Mouse (Mus musculus): ENCODE results near the gene Opcml.

DNA sequence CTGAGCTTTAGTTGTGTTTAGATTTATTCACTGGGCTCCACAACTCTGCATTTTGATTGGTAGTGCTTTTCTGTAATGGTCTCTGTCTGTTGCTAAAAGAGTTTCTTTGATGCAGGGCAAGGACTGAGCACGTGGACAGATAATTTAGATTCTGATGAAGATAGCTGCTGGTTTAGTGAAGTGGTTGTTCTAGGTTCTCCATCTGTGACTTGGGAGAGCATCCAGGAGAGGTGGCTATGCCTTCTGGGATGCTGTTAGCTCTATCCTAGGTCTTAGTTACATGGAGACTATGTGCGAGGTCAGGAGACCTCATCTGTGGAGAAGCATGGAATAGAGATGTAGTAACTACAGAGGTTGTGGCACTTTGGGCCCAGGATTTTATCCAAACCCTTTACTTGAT, 472.3 kb downstream of the Opcml start:
- no peak for TF ChIP-seq ZNF384 (IDR thresholded peaks at IDR 0.05; ENCODE audit: low read depth, low read length)
- no peak for TF ChIP-seq HCFC1 (IDR thresholded peaks at IDR 0.05; ENCODE audit: borderline replicate concordance, insufficient read depth, low read length)
- no peak for TF ChIP-seq ZC3H11A (IDR thresholded peaks at IDR 0.05; ENCODE audit: borderline replicate concordance, low read depth, low read length)
